Mouse (Mus musculus) heart, postnatal 0 days (tissue): ENCODE results near the gene Gabbr2.

ENCODE experiments used
- CTCF ChIP-seq: IDR thresholded peaks from 2 replicates; pipeline ENCODE4 v1.5.1; 2016; ENCODE audit warnings: antibody characterized with exemption, control low read depth, low read depth
- EP300 ChIP-seq: IDR thresholded peaks from 2 replicates; pipeline ENCODE4 v1.6.1; 2016; ENCODE audit warnings: antibody characterized with exemption, low read depth

GRCm38 (mm10) chr4:46759838-46760237 is 231.8 kb downstream of the Gabbr2 start:
- no peak for TF ChIP-seq CTCF
- TF ChIP-seq EP300, result no peak
